Mouse (Mus musculus): Measurements from ENCODE around the gene Top2b.

- TF ChIP-seq POLR2AphosphoS2 (IDR thresholded peaks at IDR 0.05; ENCODE audit: low read length) (no peak), MAZ (IDR thresholded peaks at IDR 0.05; ENCODE audit: low read depth, low read length) (no peak)
Observed at GRCm38 (mm10) chr14:16328959-16329480, 36.0 kb upstream of the Top2b start.
